Mouse (Mus musculus): Measurements from ENCODE around the gene Snx6. TPM values are rescaled to one million over a fixed set of nuclear protein-coding genes. Genes with fewer than 3 reads are reported as not detected.

The Snx6 gene
- total and polyA plus RNA-seq, 3 experiments, result 33.7 to 42.4 TPM; not detected in 1

DNA sequence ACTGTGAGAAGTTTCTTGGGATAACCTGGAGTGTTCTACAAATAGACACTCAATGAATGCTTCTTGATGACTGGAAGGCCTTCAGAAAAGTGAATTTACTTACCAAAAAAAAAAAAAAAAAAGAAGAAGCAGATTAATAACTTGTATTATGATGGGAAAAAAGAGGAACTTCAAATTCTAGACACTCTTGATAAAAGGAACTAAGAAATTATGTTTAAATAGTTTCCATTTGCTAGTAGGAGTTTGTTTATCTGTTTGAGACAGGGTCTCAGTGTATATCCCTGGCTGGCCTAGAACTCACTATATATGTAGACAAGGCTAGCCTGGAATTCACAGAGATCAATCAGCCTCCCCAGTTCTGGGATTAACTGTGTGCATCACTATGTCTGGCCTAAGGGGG, 48.9 kb upstream of the Snx6 start:
- H3K27ac ChIP-seq (ENCODE audit: control insufficient read depth, low read depth, low read length), result peak overlapping the region; percentile 61
- H3K79me2 ChIP-seq (ENCODE audit: control insufficient read depth, insufficient read depth, low read length, poor library complexity), result no peaks in the 10 kb centered on the region
- no peaks in the 10 kb centered on the region for H3K27me3 ChIP-seq (ENCODE audit: control insufficient read depth in 1 of 2, insufficient read depth in 2 of 2, low read length in 2 of 2)
- no peak for TF ChIP-seq GABPA (IDR thresholded peaks at IDR 0.05; ENCODE audit: low read depth, low read length)
- TF ChIP-seq CHD1 (IDR thresholded peaks at IDR 0.05; ENCODE audit: low read depth, low read length), result no peak
- no peak for TF ChIP-seq USF1 (IDR thresholded peaks at IDR 0.05; ENCODE audit: low read depth, low read length)
- TF ChIP-seq MAZ (IDR thresholded peaks at IDR 0.05; ENCODE audit: low read depth, low read length), result no peak
- TF ChIP-seq MAX (IDR thresholded peaks at IDR 0.05; ENCODE audit: low read length), result no peak
- no peak for TF ChIP-seq MYC (IDR thresholded peaks at IDR 0.05; ENCODE audit: low read depth, low read length)
- TF ChIP-seq USF2 (IDR thresholded peaks at IDR 0.05; ENCODE audit: borderline replicate concordance in 1 of 2, insufficient read depth in 1 of 2, low read depth in 1 of 2, low read length in 2 of 2), result no peak
- peak; percentile 32 to 71; a peak in 2 of 4 replicates for TF ChIP-seq EP300 (IDR thresholded peaks at IDR 0.05; ENCODE audit: low read depth in 1 of 2, low read length in 2 of 2)
- peak; percentile 51; the same call in 1 of the 2 replicates for TF ChIP-seq GATA1 (IDR thresholded peaks at IDR 0.05; ENCODE audit: low read depth, low read length)
- TF ChIP-seq TBP (IDR thresholded peaks at IDR 0.05; ENCODE audit: low read depth, low read length), result no peak
- no peak for TF ChIP-seq BHLHE40 (IDR thresholded peaks at IDR 0.05; ENCODE audit: borderline replicate concordance, low read depth, low read length)
- no peak for TF ChIP-seq ELF1 (IDR thresholded peaks at IDR 0.05; ENCODE audit: low read depth, low read length)
- TF ChIP-seq POLR2AphosphoS5 (IDR thresholded peaks at IDR 0.05; ENCODE audit: borderline replicate concordance, low read depth, low read length), result no peak
- TF ChIP-seq CTCF (IDR thresholded peaks at IDR 0.05 in 2 of 3, conservative IDR thresholded peaks at IDR 0.05 in 1 of 3; ENCODE audit: control insufficient read depth in 1 of 3, insufficient read depth in 1 of 3, low read depth in 2 of 3, low read length in 3 of 3, poor library complexity in 1 of 3, severe bottlenecking in 1 of 3), result no peak
- no peak for TF ChIP-seq ZMIZ1 (IDR thresholded peaks at IDR 0.05; ENCODE audit: low read depth, low read length)
- TF ChIP-seq ZC3H11A (IDR thresholded peaks at IDR 0.05; ENCODE audit: low read depth, low read length), result no peak
- TF ChIP-seq RAD21 (IDR thresholded peaks at IDR 0.05; ENCODE audit: low read depth, low read length), result no peak; the same call in 1 of the 2 replicates
- no peak for TF ChIP-seq NRF1 (IDR thresholded peaks at IDR 0.05; ENCODE audit: insufficient read depth, low read depth, low read length, poor library complexity, severe bottlenecking)
- no peak for TF ChIP-seq HCFC1 (IDR thresholded peaks at IDR 0.05; ENCODE audit: low read depth, low read length)
- no peak for TF ChIP-seq ZKSCAN1 (IDR thresholded peaks at IDR 0.05; ENCODE audit: low read depth, low read length)
- no peak for TF ChIP-seq MAFK (IDR thresholded peaks at IDR 0.05; ENCODE audit: borderline replicate concordance, low read depth, low read length)
- no peak for TF ChIP-seq UBTF (IDR thresholded peaks at IDR 0.05; ENCODE audit: borderline replicate concordance, insufficient read depth, low read depth, low read length)
- TF ChIP-seq NELFE (IDR thresholded peaks at IDR 0.05; ENCODE audit: low read depth, low read length), result no peak
- TF ChIP-seq ETS1 (IDR thresholded peaks at IDR 0.05; ENCODE audit: low read depth, low read length), result no peak
- TF ChIP-seq MXI1 (IDR thresholded peaks at IDR 0.05; ENCODE audit: low read depth, low read length), result no peak
- TF ChIP-seq JUND (IDR thresholded peaks at IDR 0.05; ENCODE audit: low read depth, low read length), result no peak
- TF ChIP-seq SIN3A (IDR thresholded peaks at IDR 0.05; ENCODE audit: low read length), result no peak
- peak; percentile 96 for TF ChIP-seq ZNF384 (IDR thresholded peaks at IDR 0.05; ENCODE audit: low read depth, low read length)
- TF ChIP-seq POLR2A (IDR thresholded peaks at IDR 0.05; ENCODE audit: control insufficient read depth in 1 of 2, insufficient read depth in 1 of 2, low read depth in 1 of 2, low read length in 2 of 2, poor library complexity in 1 of 2), result no peak
- no peak for TF ChIP-seq E2F4 (IDR thresholded peaks at IDR 0.05; ENCODE audit: borderline replicate concordance, low read depth, low read length)
- no peak for TF ChIP-seq TCF12 (IDR thresholded peaks at IDR 0.05; ENCODE audit: low read depth, low read length)
- TF ChIP-seq TAL1 (IDR thresholded peaks at IDR 0.05; ENCODE audit: low read length), result peak; percentile 59; the same call in 1 of the 2 replicates
- TF ChIP-seq MEF2A (IDR thresholded peaks at IDR 0.05; ENCODE audit: extremely low read depth, insufficient replicate concordance, low read depth, low read length, poor library complexity, severe bottlenecking), result no peak
- TF ChIP-seq KAT2A (conservative IDR thresholded peaks at IDR 0.05; ENCODE audit: low read depth, low read length), result no peak
- TF ChIP-seq RCOR1 (IDR thresholded peaks at IDR 0.05; ENCODE audit: low read depth, low read length), result 0 out of 2 replicates have a peak, but pooled peaks have one; percentile 8
- no peak for TF ChIP-seq SMC3 (IDR thresholded peaks at IDR 0.05; ENCODE audit: low read depth, low read length)
- no peak for TF ChIP-seq CHD2 (IDR thresholded peaks at IDR 0.05; ENCODE audit: low read length)
- no peak for TF ChIP-seq POLR2AphosphoS2 (IDR thresholded peaks at IDR 0.05; ENCODE audit: low read length)

More for the DNA sequence above, 48.9 kb upstream of the Snx6 start:
- no peak overlapping the region for H3K9ac ChIP-seq (ENCODE audit: control insufficient read depth, low read depth, low read length, poor library complexity, severe bottlenecking)
- H3K4me3 ChIP-seq (ENCODE audit: control insufficient read depth in 1 of 2, insufficient read depth in 1 of 2, low read depth in 2 of 2, low read length in 2 of 2), result no peak overlapping the region
- peaks cover 4 to 18% of the 10 kb centered on the region in 2 experiments; a peak in 3 of 4 replicates for H3K4me1 ChIP-seq (ENCODE audit: control insufficient read depth in 1 of 2, insufficient read depth in 2 of 2, low read length in 2 of 2)
- DNase-seq (ENCODE audit: low read depth, low spot score), result peak; percentile 75
- no peaks in the 10 kb centered on the region for H3K9me3 ChIP-seq (replicated peaks; ENCODE audit: insufficient read depth, low read length)
- H3K36me3 ChIP-seq (ENCODE audit: control insufficient read depth in 1 of 2, insufficient read depth in 2 of 2, low read length in 2 of 2), result peaks cover 0 to 9% of the 10 kb centered on the region in 2 experiments; a peak in 2 of 4 replicates

Data from MEL (cell line).